Mouse (Mus musculus) MEL (cell line): Measurements from ENCODE around the gene Olfr320. TPM values are rescaled to one million over a fixed set of nuclear protein-coding genes. Genes with fewer than 3 reads are reported as not detected.
"Not testable (repeated sequence)": the region's sequence is repeated elsewhere in the genome, so short reads cannot be mapped to it uniquely, and the experiment has no call there.

Experiments used
- DNase-seq: peaks from one replicate; pipeline ENCODE4 v3.0.0; 2011; ENCODE audit warnings: low read depth, low spot score
- H3K27ac ChIP-seq: 2 replicates; pipeline ENCODE4 v1.5.1; 2012; ENCODE audit warnings: low read depth, mild to moderate bottlenecking, control low read depth, low read length, moderate library complexity; ENCODE audit not compliant: control insufficient read depth
- H3K27me3 ChIP-seq, 2 experiments: fragments of 150-350 bp in 1 of 2; sonication (generic) in 1 of 2; 2 replicates each; pipeline ENCODE4 v1.6.1; 2012; ENCODE audit warnings: low read length in 2 of 2, mild to moderate bottlenecking in 2 of 2, improper control_type of control experiment in 1 of 2, moderate library complexity in 1 of 2; ENCODE audit not compliant: insufficient read depth in 2 of 2, control insufficient read depth in 1 of 2
- H3K36me3 ChIP-seq, 2 experiments: 2 replicates each; pipeline ENCODE4 v1.6.1; 2012 to 2014; ENCODE audit warnings: low read length in 2 of 2, improper control_type of control experiment in 1 of 2, inconsistent platforms in 1 of 2, mild to moderate bottlenecking in 1 of 2; ENCODE audit not compliant: insufficient read depth in 2 of 2, control insufficient read depth in 1 of 2
- H3K4me1 ChIP-seq, 2 experiments: fragments of 150-350 bp in 1 of 2; sonication (generic) in 1 of 2; 2 replicates each; pipeline ENCODE4 v1.6.1; 2012; ENCODE audit warnings: low read length in 2 of 2, improper control_type of control experiment in 1 of 2, mild to moderate bottlenecking in 1 of 2; ENCODE audit not compliant: insufficient read depth in 2 of 2, control insufficient read depth in 1 of 2
- H3K4me3 ChIP-seq, 2 experiments: fragments of 150-350 bp in 1 of 2; sonication (generic) in 1 of 2; 2 replicates each; pipeline ENCODE4 v1.5.1; 2012; ENCODE audit warnings: low read depth in 2 of 2, low read length in 2 of 2, mild to moderate bottlenecking in 2 of 2, moderate library complexity in 2 of 2, control low read depth in 1 of 2, improper control_type of control experiment in 1 of 2; ENCODE audit not compliant: control insufficient read depth in 1 of 2, insufficient read depth in 1 of 2
- H3K79me2 ChIP-seq: 2 replicates; pipeline ENCODE4 v1.6.1; 2012; ENCODE audit warnings: mild to moderate bottlenecking, low read length, moderate library complexity; ENCODE audit not compliant: control insufficient read depth, poor library complexity, insufficient read depth
- H3K9ac ChIP-seq: 2 replicates; pipeline ENCODE4 v1.6.1; 2012; ENCODE audit warnings: low read depth, mild to moderate bottlenecking, control low read depth, low read length, moderate library complexity; ENCODE audit not compliant: control insufficient read depth, poor library complexity, severe bottlenecking
- H3K9me3 ChIP-seq: fragments of 150-350 bp; sonication (generic); replicated peaks from 2 replicates; pipeline ENCODE4 v1.6.1; 2012; ENCODE audit warnings: mild to moderate bottlenecking, low read length, improper control_type of control experiment, moderate library complexity; ENCODE audit not compliant: insufficient read depth
- BHLHE40 ChIP-seq: IDR thresholded peaks from 2 replicates; pipeline ENCODE4 v1.6.1; 2012; ENCODE audit warnings: low read depth, mild to moderate bottlenecking, inconsistent platforms, low read length, improper control_type of control experiment, borderline replicate concordance
- CHD2 ChIP-seq: IDR thresholded peaks from 2 replicates; pipeline ENCODE4 v1.6.1; 2011; ENCODE audit warnings: low read length, improper control_type of control experiment
- E2F4 ChIP-seq: IDR thresholded peaks from 2 replicates; pipeline ENCODE4 v1.6.1; 2011; ENCODE audit warnings: low read depth, low read length, improper control_type of control experiment, borderline replicate concordance
- ELF1 ChIP-seq: IDR thresholded peaks from 2 replicates; pipeline ENCODE4 v1.6.1; 2014; ENCODE audit warnings: low read depth, mild to moderate bottlenecking, inconsistent platforms, low read length, improper control_type of control experiment, moderate library complexity
- ETS1 ChIP-seq: IDR thresholded peaks from 2 replicates; pipeline ENCODE4 v1.6.1; 2012; ENCODE audit warnings: low read depth, mild to moderate bottlenecking, inconsistent platforms, low read length, improper control_type of control experiment, moderate library complexity
- JUND ChIP-seq: IDR thresholded peaks from 2 replicates; pipeline ENCODE4 v1.6.1; 2011; ENCODE audit warnings: low read depth, mild to moderate bottlenecking, improper control_type of control experiment, low read length
- MAX ChIP-seq: IDR thresholded peaks from 2 replicates; pipeline ENCODE4 v1.6.1; 2011; ENCODE audit warnings: low read length, improper control_type of control experiment
- MAZ ChIP-seq: IDR thresholded peaks from 2 replicates; pipeline ENCODE4 v1.6.1; 2012; ENCODE audit warnings: low read depth, mild to moderate bottlenecking, inconsistent platforms, low read length, improper control_type of control experiment
- MYB ChIP-seq: IDR thresholded peaks from 2 replicates; pipeline ENCODE4 v1.6.1; 2011; ENCODE audit warnings: mild to moderate bottlenecking, low read depth, low read length, improper control_type of control experiment
- MYC ChIP-seq: IDR thresholded peaks from 2 replicates; pipeline ENCODE4 v1.6.1; 2011; ENCODE audit warnings: low read depth, mild to moderate bottlenecking, low read length, improper control_type of control experiment, moderate library complexity
- NRF1 ChIP-seq: IDR thresholded peaks from 2 replicates; pipeline ENCODE4 v1.6.1; 2014; ENCODE audit warnings: low read depth, mild to moderate bottlenecking, inconsistent platforms, low read length, improper control_type of control experiment, moderate library complexity; ENCODE audit not compliant: poor library complexity, insufficient read depth, severe bottlenecking
- POLR2A ChIP-seq, 2 experiments: IDR thresholded peaks; 2 replicates each; pipeline ENCODE4 v1.6.1; 2011 to 2012; ENCODE audit warnings: low read length in 2 of 2, mild to moderate bottlenecking in 2 of 2, control low read depth in 1 of 2, improper control_type of control experiment in 1 of 2, low read depth in 1 of 2, moderate library complexity in 1 of 2; ENCODE audit not compliant: control insufficient read depth in 1 of 2, insufficient read depth in 1 of 2, poor library complexity in 1 of 2
- POLR2AphosphoS2 ChIP-seq: IDR thresholded peaks from 2 replicates; pipeline ENCODE4 v1.6.1; 2011; ENCODE audit warnings: low read length, improper control_type of control experiment
- POLR2AphosphoS5 ChIP-seq: IDR thresholded peaks from 2 replicates; pipeline ENCODE4 v1.6.1; 2012; ENCODE audit warnings: low read depth, borderline replicate concordance, mild to moderate bottlenecking, inconsistent platforms, low read length, moderate library complexity, mixed read lengths
- RAD21 ChIP-seq: IDR thresholded peaks from 2 replicates; pipeline ENCODE4 v1.6.1; 2011; ENCODE audit warnings: mild to moderate bottlenecking, low read depth, low read length, improper control_type of control experiment
- RCOR1 ChIP-seq: IDR thresholded peaks from 2 replicates; pipeline ENCODE4 v1.6.1; 2012; ENCODE audit warnings: low read depth, mild to moderate bottlenecking, inconsistent platforms, low read length, improper control_type of control experiment
- TAL1 ChIP-seq: IDR thresholded peaks from 2 replicates; pipeline ENCODE4 v1.6.1; 2012; ENCODE audit warnings: mild to moderate bottlenecking, inconsistent platforms, low read length, moderate library complexity, mixed read lengths
- TCF12 ChIP-seq: IDR thresholded peaks from 2 replicates; pipeline ENCODE4 v1.6.1; 2014; ENCODE audit warnings: low read depth, mild to moderate bottlenecking, inconsistent platforms, low read length, improper control_type of control experiment, moderate library complexity
- ZMIZ1 ChIP-seq: IDR thresholded peaks from 2 replicates; pipeline ENCODE4 v1.6.1; 2012; ENCODE audit warnings: low read depth, mild to moderate bottlenecking, inconsistent platforms, low read length, improper control_type of control experiment, moderate library complexity
- polyA plus RNA-seq, 2 experiments: library from polyadenylated mRNA; stranded (reverse) in 1 of 2; unstranded in 1 of 2; fragments of >175 nt in 1 of 2; fragments of >200 nt in 1 of 2; gene quantifications; 2 replicates each; pipeline versions ENCODE4 v1.2.1 to v1.2.4; 2012; ENCODE audit warnings: low replicate concordance in 2 of 2, low read depth in 1 of 2; ENCODE audit not compliant: insufficient read length in 2 of 2, insufficient read depth in 1 of 2, missing spikeins in 1 of 2
- total RNA-seq: library from RNA; depleted of rRNA; stranded (reverse); fragments of 300-350 nt; gene quantifications from 2 replicates; pipeline ENCODE4 v1.2.3, GENCODE M21; 2012

Olfr320 gene
- total and polyA plus RNA-seq, 3 experiments = not detected

GRCm38 (mm10) chr11:58709086-58709485, 28.2 kb downstream of the Olfr320 start:
- Histone ChIP-seq H3K27ac (no peak overlapping the region), H3K36me3 (no peaks in the 10 kb centered on the region), H3K9ac (no peak overlapping the region), H3K27me3 (peaks cover 3 to 4% of the 10 kb centered on the region in 2 experiments; a peak in 3 of 4 replicates), H3K4me1 (no peaks in the 10 kb centered on the region), H3K4me3 (no peak overlapping the region), H3K79me2 (no peaks in the 10 kb centered on the region), H3K9me3 (no peaks in the 10 kb centered on the region)
- DNase-seq = no peak
- TF ChIP-seq CHD2 (no peak), TCF12 (no peak), ETS1 (no peak), POLR2AphosphoS2 (no peak), BHLHE40 (no peak), NRF1 (no peak), MAZ (no peak), POLR2A (IDR thresholded peaks at IDR 0.05; ENCODE audit: control insufficient read depth in 1 of 2, insufficient read depth in 1 of 2, low read depth in 1 of 2, low read length in 2 of 2, poor library complexity in 1 of 2) (no peak), E2F4 (no peak)

GRCm38 (mm10) chr11:58717723-58718122, 36.8 kb downstream of the Olfr320 start:
- not testable (repeated sequence) for DNase-seq, H3K27me3 ChIP-seq, H3K79me2 ChIP-seq, H3K4me3 ChIP-seq, H3K9me3 ChIP-seq, H3K9ac ChIP-seq, H3K36me3 ChIP-seq, H3K27ac ChIP-seq, H3K4me1 ChIP-seq

- H3K4me3 ChIP-seq = no peak overlapping the region
- no peak overlapping the region for H3K9ac ChIP-seq
- H3K9me3 ChIP-seq = no peaks in the 10 kb centered on the region
- no peaks in the 10 kb centered on the region for H3K36me3 ChIP-seq
- H3K79me2 ChIP-seq = no peaks in the 10 kb centered on the region
- H3K27me3 ChIP-seq = peaks cover 4 to 9% of the 10 kb centered on the region in 2 experiments
- H3K27ac ChIP-seq = no peak overlapping the region
- DNase-seq = no peak
- TF ChIP-seq ETS1 = no peak
- TF ChIP-seq MYB = no peak
- TF ChIP-seq BHLHE40 = no peak
- TF ChIP-seq MAZ = no peak
- no peak for TF ChIP-seq TAL1
- no peak for TF ChIP-seq ELF1
- no peak for TF ChIP-seq POLR2AphosphoS5
- TF ChIP-seq NRF1 = no peak
- TF ChIP-seq MYC = no peak
- no peak for TF ChIP-seq POLR2AphosphoS2
- no peak for TF ChIP-seq POLR2A (IDR thresholded peaks at IDR 0.05; ENCODE audit: control insufficient read depth in 1 of 2, insufficient read depth in 1 of 2, low read depth in 1 of 2, low read length in 2 of 2, poor library complexity in 1 of 2)
- no peak for TF ChIP-seq E2F4
- TF ChIP-seq RAD21 = no peak
- no peak for TF ChIP-seq ZMIZ1
- no peak for TF ChIP-seq RCOR1
- TF ChIP-seq MAX = no peak
- no peak for TF ChIP-seq JUND
- no peaks in the 10 kb centered on the region for H3K4me1 ChIP-seq
These were observed 38.8 kb downstream of the Olfr320 start for GRCm38 (mm10) chr11:58719701-58720100.
